Mouse (Mus musculus): ENCODE data around the gene Ago1.

Ago1 gene

DNA sequence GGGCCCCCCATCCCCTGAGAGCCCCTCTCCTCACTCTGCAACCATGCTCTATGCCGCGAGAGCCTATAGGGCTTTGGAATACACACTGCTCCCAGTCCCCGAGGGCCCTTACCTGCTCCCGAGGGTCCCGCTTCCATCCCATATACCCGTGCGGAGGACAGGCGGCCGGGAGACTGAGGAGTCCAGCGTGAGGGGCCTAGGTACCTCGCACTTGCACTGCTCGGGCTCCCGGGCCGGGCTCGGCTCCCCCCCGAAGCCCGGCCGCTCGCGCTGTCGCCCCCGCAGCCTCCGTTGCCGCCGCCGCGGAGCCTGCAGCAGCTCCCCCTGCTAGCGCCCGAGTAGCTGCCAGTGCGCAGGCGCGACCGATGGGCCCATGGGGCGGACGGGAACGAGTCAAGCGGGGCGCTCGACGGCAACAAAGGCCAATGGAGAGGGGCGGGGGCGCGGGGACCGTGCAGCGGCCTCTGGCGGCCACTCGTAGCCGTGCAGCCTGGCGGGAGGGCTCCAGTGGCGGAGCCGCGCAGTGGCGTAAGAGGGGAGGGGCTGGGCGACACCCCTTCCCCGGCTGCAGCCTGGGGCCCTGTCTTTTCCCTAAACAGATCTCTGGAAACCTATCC lies at the start of gene Ago1:
Ago1 (minus strand) TSS at position 299 of the 617 bp plus-strand sequence.
- peak; percentile 81 to 91 for DNase-seq (ENCODE audit: low spot score in 2 of 2)

DNA sequence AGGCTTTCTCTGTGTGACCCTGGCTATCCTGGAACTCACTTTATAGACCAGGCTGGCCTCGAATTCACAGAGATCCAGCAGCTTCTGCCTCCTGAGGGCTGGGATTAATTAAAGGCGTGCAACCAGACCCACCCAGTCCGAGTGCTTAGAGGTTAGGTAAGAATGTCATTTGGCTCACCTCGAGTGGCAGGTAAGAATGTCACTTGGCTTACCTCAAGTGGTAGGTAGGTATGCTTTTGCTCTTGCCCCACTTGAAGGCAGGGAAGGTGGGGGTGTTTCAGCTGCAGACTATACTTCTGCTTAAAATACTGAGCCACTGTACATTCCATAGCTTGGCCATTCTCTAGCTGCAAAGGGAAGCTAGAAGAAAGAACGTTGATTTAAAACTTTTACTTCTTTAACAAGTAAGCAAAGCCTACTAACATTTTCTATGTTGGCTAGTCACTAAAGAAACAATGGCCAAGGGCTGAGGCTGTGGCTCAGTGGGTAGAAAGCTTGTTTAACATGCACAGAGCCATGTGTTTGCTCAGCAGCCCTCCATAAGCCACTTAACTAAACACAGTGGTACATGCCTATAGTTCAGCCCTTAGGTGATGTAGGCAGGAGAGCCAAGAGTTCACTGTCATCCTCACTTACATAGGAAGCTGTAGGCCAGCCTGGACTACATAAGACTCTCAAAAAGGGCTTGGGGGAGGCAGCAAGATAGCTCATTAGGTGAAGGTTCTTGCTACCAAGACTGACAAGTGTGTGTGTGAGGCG lies 44.1 kb upstream of the Ago1 start:
- no peak for DNase-seq (ENCODE audit: low spot score in 2 of 2)

DNA sequence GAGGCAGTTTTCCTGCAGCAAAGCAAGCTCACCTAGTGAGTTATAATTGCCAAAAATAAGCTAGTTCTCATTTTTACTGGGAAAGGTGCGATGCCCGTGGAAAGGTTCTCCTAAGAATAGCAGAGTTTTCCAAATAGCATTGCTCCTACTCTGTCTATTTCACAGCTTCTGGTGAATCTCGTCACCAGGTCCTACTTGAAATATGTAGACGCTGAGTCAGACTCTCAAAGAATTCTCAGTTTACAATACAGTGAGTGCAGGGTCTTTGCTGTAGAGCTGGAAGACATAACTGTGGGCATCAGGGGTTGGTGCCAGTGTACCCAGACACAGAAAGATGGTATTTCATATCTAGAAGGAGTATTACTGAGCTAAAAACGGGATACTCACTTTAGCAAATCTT lies 42.6 kb upstream of the Ago1 start:
- DNase-seq (ENCODE audit: low spot score in 2 of 2): no peak

DNA sequence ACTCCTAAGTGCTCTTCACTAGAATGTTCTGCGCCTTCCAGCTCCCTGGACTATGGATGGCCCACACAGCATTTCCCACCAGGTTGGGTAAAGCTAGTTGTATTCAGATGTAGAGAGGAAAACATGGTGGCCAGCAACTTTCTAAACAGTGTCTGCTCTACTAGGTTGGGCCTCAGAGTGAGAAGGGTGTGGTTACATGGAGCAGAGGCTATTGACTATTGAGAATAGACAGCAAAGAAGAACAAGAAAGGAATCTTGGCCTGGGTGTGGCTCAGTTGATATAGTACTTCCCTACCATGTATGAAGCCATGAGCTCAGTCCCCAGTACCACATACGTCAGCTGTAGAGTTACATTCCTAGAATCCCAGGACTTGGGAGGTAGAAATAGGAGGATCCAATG lies 40.7 kb upstream of the Ago1 start:
- DNase-seq (ENCODE audit: low spot score in 2 of 2): no peak

DNA sequence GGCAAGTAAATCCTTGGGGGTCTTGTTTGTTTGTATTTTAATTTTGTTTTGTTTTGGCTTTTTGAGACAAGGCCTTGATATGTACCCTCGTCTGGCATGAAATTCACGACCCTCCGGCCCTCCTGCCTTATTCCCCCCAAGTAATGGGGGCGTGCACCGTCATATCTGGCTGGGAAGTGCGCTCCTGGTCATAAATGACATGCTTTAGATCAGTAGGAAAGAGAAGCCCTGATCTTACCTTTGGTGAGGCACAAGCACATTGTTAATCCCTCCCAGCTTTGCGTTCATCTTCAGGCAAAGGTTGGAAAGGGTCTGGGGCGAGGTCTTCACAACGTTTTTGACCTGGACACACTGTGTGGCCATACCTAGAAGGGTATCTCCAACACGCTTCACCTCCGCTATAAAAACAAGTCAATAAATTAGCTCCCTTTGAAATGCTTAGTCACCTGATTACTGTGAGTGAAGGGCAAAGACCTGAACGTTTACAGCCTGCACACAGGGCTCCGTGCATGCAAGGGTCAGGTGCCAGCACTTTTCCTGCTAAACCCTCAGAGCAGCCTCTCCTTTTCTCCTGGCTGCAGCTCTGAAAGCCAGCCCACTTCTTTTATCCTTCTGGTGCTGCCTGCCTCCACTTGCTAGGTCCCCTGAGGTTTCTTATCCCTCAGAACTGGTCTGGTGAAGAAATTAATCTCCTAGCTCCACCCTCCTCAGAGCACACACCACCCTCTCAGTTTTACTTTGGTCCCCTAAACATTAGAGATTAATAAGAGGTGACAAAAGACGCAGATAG lies 39.9 kb upstream of the Ago1 start:
- DNase-seq (ENCODE audit: low spot score in 2 of 2): no peak

DNA sequence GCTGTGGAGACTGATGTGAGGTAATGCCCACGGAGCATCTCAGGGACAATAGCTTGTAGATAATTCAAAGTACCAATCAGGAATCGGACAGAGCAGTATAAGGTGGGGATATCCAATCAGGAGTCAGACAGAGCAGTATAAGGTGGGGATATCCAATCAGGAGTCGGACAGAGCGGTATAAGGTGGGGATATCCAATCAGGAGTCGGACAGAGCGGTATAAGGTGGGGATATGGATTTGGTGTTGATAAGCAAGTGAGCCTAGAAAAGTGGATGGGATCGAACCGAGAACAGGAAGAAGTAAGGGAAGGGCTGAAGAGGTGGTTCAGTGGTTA lies 34.6 kb upstream of the Ago1 start:
- no peak for DNase-seq (ENCODE audit: low spot score in 2 of 2)

DNA sequence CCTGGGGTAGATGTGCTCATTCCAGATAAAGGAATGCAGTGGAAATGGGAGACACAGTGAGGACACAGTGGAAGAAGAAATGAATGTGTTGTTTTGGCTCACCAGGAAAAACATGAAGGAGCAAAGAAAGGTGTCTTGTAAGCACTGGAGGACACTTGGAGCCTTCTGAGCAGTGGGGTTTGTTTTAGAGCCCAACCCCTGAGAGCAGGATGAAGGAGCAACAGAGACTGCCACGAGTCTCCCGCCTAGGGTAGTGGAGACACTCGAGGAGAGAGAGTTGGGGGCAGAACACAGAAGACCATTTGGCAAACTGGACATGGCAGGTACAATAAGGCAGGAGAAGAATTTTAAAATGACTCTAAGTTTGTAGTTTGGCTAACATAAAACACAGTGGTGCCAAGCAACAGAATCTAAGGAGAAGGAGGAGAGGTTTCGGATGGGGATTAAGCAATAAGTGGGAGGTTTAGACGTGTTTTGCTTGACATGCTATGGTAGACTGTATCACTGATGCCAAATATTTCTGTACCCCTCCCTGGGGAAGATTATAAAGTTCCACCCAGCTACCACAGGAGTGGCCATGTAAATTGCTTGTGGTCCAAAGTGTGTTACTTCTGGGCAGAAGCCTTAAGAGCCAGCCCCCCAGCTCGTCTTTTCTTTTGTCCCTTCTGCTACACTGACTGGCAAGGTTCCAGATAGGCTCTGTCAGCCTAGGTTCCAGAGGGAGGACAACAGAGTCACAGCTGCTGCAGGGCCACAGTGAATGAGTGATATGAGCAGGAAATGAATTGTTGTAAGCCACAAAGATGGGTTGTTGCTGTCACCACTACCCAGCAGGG lies 34.0 kb upstream of the Ago1 start:
- no peak for DNase-seq (ENCODE audit: low spot score in 2 of 2)

DNA sequence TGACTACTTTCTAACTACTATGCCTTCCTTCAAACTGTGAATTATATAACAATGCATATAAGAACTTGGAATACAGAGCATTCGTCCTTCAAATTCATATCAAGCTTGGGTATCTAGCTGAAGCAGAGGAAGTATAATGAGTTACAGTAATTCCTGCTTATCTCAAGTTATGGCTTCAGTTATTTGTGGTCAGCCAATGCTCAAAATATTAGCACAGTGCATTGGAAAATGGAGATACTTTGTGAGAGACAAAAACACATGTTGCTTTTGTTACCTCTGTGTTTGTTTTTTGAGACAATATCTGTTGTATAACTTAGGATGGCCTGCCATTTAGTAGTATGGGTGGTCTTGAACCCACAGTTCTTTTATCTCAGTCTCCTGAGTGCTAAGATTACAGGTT lies 30.2 kb upstream of the Ago1 start:
- no peak for DNase-seq (ENCODE audit: low spot score in 2 of 2)

DNA sequence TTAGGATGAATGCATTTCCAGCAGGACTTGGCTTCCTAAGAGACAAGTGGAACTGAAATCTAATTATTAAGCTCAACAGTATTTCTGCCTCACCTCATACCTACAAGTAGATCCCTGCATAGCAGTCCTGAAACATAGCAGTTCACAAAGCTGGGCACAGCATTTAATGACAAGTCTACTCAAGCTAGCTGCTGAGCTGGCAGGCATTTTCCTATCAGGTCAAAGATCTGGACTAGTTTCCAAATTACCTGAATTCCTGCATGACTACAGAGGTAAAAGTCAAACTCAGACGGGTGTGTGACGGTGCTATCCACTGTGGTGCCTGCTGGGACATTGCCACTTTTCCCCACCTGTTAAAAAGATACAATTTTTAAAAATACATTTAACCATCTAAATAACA lies 28.6 kb upstream of the Ago1 start:
- no peak for DNase-seq (ENCODE audit: low spot score in 2 of 2)

DNA sequence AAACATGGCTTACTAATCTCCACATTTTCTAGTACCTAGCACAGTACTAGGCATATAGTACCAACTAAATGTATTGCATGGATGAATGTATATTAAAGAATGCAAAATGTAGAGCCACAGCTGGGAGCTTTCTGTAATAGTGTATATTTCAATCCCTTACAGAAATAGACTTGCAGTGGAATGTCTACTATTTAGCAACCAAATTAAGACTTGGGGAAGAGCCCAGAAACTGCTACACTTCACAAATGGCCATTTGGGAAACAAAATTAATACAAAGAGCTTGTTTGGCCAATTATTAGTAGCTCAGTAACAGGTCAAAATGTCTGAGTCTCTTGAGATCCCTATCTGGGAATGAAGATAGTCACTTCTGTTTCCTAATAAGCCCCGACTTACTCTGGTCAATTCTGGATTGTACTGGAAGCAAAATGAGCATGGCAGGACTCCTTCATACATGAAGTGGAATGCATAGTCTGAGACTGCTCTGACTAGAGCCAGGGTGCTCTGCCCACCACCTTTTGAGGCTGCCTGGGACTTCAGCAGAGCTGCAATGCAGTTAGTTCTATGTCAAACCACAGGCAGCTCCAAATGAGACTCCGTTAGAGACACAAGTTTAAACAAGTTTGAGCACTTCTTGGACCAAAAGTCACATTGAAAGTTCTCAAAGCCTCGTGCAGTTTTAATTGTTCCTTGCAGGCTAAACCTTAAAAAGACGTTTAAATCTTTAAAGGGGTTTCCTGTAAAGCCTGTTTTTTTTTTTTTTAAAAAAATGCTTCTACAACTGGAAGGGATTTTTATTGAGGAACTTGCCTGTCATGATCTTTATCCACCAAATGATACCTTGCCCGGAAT lies 27.8 kb upstream of the Ago1 start:
- no peak for DNase-seq (ENCODE audit: low spot score in 2 of 2)

DNA sequence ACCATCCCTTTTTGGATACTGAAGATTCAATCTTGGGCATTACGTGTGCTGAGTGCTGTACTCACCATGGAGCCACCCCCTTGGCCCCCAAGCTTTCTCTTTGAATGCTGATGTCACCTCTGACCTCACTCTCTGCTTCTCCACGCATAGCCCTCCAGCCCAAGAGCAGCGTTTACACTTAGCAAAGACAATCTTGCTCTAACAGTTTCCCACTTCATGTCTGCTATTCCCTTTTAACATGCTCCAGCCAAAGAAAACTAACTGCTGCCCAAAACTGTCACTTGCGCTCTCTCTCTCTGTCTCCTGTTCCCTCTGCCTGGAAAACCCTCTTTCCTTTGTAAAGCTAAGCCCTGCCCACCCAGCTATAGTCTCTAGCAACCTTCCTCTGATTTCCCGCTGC lies 27.1 kb upstream of the Ago1 start:
- no peak for DNase-seq (ENCODE audit: low spot score in 2 of 2)

DNA sequence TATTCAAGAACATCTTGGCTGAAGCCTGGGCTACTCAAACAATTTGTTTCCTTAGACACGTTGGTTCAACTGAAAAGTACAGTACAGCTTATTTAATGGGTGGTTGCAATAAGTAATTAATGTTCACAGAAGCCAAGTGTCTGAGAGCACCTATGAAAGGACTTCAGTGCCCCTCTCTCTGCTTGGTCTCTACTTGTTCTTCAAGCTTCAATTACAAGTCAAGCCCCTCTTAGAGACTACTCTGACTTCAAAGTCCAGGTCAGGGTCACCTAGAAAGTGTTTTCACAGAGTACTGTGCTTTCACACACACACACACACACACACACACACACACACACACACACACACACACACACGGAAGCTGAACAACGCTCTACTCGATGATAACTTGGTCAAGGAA lies 25.0 kb upstream of the Ago1 start:
- no peak for DNase-seq (ENCODE audit: low spot score in 2 of 2)

DNA sequence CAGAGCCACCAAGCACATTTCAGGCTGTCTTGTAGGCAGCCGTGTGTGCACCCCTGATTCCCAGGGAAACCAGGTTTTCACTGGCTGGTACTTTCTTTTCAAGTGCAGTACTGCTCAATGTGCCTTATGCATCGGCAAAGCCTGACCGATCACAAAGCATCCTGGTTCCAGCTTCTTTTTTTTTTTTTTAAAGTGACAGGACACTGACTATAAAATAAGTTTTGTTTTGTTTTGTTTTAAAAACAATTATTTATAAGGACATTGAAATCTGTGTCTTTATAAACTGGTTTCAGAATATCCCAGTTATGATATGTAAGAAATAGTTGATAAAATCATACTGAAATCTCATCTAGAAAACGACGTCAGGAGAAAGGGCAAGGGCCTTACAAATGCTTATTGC lies 23.6 kb upstream of the Ago1 start:
- no peak for DNase-seq (ENCODE audit: low spot score in 2 of 2)

DNA sequence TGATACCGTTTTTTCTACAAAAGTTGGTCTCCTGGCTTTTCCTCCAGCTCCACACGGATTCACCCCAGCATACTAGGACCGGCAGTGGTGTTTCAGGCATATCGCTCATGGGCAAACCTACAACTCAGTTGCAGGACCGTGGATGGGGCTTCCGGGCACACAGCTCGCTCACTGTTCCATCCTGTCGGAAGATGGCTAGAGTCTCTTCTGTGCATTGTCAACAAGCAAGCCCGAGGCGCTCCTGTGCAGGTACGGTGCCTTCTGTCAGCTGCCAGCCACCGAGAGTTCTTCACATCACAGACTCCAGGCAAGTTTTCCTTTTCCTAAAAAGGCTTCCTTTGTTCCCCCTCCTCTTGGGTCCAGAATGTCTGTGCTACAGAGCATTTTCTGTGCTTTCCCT lies 22.3 kb upstream of the Ago1 start:
- no peak for DNase-seq (ENCODE audit: low spot score in 2 of 2)

DNA sequence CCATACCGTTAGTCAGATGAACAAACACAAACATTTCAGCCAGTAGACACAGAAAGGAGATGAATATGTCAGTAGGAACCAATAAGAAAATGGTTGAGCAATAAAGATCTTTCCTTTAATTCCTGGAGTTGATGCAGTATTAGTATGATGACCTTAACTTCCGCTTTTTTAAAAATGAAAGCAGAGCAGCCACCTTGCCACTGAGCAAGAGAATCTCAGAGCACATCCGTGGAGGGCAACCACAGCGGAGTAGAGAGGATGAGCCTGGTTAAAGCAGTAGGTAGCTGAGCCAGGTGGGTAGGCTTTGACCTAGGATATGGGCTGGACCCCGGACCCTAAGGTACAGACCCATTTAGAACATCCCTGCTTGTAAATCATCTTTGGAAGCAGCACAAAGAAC lies 21.4 kb upstream of the Ago1 start:
- DNase-seq (ENCODE audit: low spot score in 2 of 2): no peak

DNA sequence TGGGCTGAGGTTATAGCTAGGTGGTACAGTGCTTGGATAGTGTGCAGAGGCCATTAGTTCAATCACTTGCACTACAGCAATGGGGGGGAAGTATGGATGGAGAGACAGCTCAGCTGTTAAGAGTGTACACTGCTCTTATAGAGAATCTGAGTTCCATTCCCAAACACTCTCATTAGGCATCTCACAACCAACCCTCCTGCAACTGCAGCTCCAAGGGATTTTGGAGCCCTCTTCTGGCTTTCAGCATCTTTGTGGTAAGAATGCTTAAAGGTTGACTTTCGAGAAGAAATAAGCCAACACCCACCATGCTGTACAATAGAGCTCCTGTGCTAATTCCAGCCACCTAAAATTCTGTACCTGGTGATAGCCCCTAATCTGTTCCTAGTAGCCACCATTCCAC lies 17.8 kb upstream of the Ago1 start:
- no peak for DNase-seq (ENCODE audit: low spot score in 2 of 2)

DNA sequence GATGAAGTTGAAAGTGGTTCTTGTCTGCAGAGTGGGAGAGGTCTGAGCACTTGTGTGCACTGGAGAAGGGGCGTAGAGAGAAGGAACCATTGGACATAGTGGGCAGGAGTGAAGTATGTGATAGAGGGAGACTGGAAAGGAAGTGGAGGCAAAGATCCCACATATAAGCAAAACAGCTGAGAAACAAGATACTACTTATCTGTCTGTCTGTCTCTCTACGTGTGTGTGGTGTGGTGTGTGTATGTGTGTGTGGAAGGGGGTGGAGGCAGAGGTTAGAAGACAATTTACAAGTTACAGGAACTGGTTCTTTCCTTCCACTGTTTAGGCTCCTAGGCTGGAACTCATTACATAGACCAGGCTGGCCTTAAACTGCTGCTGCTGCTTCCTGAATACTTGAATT lies 16.7 kb upstream of the Ago1 start:
- no peak for DNase-seq (ENCODE audit: low spot score in 2 of 2)

DNA sequence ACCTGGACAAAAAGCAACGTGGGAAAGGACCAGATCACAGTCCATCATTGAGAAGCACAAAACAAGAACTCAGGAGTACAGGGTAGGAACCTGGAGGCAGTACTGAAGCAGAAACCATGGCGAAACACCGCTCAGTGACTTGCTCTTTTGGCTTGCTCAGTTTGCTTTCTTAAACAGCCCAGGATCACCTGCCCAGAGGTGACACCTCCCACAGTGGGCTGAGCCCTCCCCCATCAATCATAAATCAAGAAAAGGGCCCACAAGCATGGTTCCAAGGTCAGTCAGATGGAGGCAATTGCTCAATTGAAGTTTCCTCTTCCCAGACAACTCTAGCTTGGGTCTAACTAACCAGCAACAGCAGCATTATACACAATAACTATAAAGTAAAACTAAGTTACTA lies 15.5 kb upstream of the Ago1 start:
- DNase-seq (ENCODE audit: low spot score in 2 of 2): no peak

DNA sequence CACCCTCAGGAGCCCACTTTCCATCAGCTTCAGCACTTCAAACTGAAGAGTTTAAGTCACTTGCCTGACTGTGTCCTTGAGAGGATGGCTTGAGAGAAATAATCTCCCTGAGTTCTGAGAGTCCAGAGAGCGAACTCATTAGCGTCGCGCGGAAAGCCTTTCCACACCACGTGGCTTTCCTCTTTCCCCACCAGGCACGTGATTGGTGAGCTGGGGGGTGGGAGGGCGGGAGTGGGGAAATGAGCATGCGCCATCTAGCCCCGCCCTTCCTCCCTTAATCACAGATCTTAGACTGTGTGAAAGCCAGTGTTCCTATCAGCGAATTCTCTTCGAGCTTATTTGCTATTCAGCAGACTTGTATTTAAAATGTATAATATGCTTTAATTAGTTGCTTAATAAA lies 14.6 kb upstream of the Ago1 start:
- no peak for DNase-seq (ENCODE audit: low spot score in 2 of 2)

DNA sequence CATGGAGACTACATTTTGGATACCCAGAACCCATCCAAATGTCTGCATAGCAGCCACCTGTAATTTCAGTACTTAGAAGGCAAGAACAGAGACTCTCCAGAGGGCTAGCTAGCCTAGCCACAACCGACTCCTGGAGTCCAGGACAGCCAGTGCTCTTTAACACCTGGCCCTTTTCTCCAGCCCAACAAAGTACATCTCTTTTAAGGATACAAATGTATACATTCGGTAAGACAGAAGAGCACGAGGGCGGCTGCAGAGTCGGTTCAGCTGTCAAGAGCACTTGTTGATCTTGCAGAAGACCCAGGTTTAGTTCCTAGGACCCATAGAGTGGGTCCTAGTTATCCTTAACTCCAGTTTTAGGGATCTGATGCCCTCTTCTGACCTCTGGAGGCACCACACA lies 13.1 kb upstream of the Ago1 start:
- no peak for DNase-seq (ENCODE audit: low spot score in 2 of 2)

DNA sequence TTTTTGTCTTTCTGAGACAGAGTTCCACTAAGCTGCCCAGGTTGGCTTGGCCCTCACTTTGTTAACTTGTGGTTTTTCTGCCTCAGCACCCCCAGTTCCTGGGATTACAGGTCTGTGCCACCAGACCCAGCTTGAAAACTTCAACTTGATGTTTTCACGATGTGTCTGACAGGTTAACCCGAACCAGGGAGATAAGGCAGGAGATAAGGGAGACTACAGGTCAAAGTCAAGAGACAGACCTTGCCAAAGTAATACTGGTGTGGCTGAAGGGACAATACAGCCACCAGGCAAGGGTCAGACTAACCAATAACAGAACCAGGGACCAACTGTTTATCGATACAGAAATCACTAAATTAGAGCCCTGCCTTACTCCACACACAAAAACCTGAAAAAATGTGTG lies 11.9 kb upstream of the Ago1 start:
- no peak for DNase-seq (ENCODE audit: low spot score in 2 of 2)

Data from frontal cortex, postnatal 25 days (tissue).